Mouse (Mus musculus) C2C12 (cell line): ENCODE data around the gene Capns1. TPM values are rescaled to one million over a fixed set of nuclear protein-coding genes. Genes with fewer than 3 reads are reported as not detected.
"Not testable (repeated sequence)": the region's sequence is repeated elsewhere in the genome, so short reads cannot be mapped to it uniquely, and the experiment has no call there.

ENCODE experiments used
- H3K27me3 ChIP-seq: one replicate; pipeline ENCODE4 v1.6.1; 2011; ENCODE audit not compliant: control insufficient read depth, insufficient read depth, insufficient read length
- H3K36me3 ChIP-seq: one replicate; pipeline ENCODE4 v1.6.1; 2011; ENCODE audit not compliant: control insufficient read depth, insufficient read depth
- H3K4me3 ChIP-seq: one replicate; pipeline ENCODE4 v1.5.1; 2011; ENCODE audit warnings: mild to moderate bottlenecking, control low read depth; ENCODE audit not compliant: poor library complexity, insufficient read depth, severe bottlenecking
- H3K79me2 ChIP-seq: one replicate; pipeline ENCODE4 v1.6.1; 2011; ENCODE audit not compliant: control insufficient read depth, insufficient read depth
- H3K79me3 ChIP-seq: one replicate; pipeline ENCODE4 v1.6.1; 2011; ENCODE audit warnings: low read depth, control low read depth
- H3ac ChIP-seq: one replicate; pipeline ENCODE3; 2011; ENCODE audit warnings: low read depth; ENCODE audit not compliant: control insufficient read depth, insufficient read length
- CEBPB ChIP-seq: IDR thresholded peaks from one replicate; pipeline ENCODE4 v1.6.1; 2011; ENCODE audit warnings: low read depth, mild to moderate bottlenecking, control low read depth, moderate library complexity
- CTCF ChIP-seq: IDR thresholded peaks from one replicate; pipeline ENCODE4 v1.5.1; 2011; ENCODE audit not compliant: control insufficient read depth, insufficient read depth, insufficient read length
- FOSL1 ChIP-seq: IDR thresholded peaks from one replicate; pipeline ENCODE4 v1.8.0; 2011; ENCODE audit warnings: mild to moderate bottlenecking, low read length; ENCODE audit not compliant: poor library complexity, insufficient read depth, severe bottlenecking
- MAX ChIP-seq: IDR thresholded peaks from one replicate; pipeline ENCODE4 v1.6.1; 2011; ENCODE audit warnings: mild to moderate bottlenecking, control low read depth
- MYOD1 ChIP-seq: IDR thresholded peaks from one replicate; pipeline ENCODE4 v1.6.1; 2011; ENCODE audit warnings: low read depth; ENCODE audit not compliant: control insufficient read depth, insufficient read length
- MYOG ChIP-seq: IDR thresholded peaks from one replicate; pipeline ENCODE4 v1.6.1; 2011; ENCODE audit not compliant: control insufficient read depth, insufficient read length; ENCODE audit errors: extremely low read depth
- USF1 ChIP-seq: IDR thresholded peaks from one replicate; pipeline ENCODE4 v1.6.1; 2011; ENCODE audit warnings: low read depth, mild to moderate bottlenecking, control low read depth, moderate library complexity
- polyA plus RNA-seq: library from polyadenylated mRNA; unstranded; fragments of >200 nt; fragmentation: generic; extraction: Trizol; gene quantifications from one replicate; pipeline ENCODE4 v1.2.1, GENCODE M21; 2012; ENCODE audit warnings: missing spikeins

The Capns1 gene
- polyA plus RNA-seq, 1 experiment: 588 TPM

GRCm38 (mm10) chr7:30205383-30205782 is 6.8 kb upstream of the Capns1 start:
- no peaks in the 10 kb centered on the region for H3K79me2 ChIP-seq
- no peak overlapping the region for H3K4me3 ChIP-seq
- H3K27me3 ChIP-seq: no peaks in the 10 kb centered on the region
- TF ChIP-seq MYOG: no peak
- peak; percentile 52 for TF ChIP-seq CTCF
- H3K36me3 ChIP-seq: no peaks in the 10 kb centered on the region
- no peaks in the 10 kb centered on the region for H3K79me3 ChIP-seq
- H3ac ChIP-seq: no peak overlapping the region

- no peak for TF ChIP-seq CEBPB
- no peak for TF ChIP-seq FOSL1
- TF ChIP-seq MYOD1: no peak
- TF ChIP-seq USF1: no peak
- H3K27me3 ChIP-seq: no peaks in the 10 kb centered on the region
- H3K79me2 ChIP-seq: no peaks in the 10 kb centered on the region
- H3ac ChIP-seq: no peak overlapping the region
- H3K79me3 ChIP-seq: no peaks in the 10 kb centered on the region
- no peaks in the 10 kb centered on the region for H3K36me3 ChIP-seq
- H3K4me3 ChIP-seq: no peak overlapping the region
Measured at GRCm38 (mm10) chr7:30204380-30204779, 5.8 kb upstream of the Capns1 start.

- Histone ChIP-seq H3K79me2 (no peaks in the 10 kb centered on the region), H3ac (no peak overlapping the region), H3K27me3 (no peaks in the 10 kb centered on the region), H3K36me3 (no peaks in the 10 kb centered on the region), H3K4me3 (no peak overlapping the region), H3K79me3 (no peaks in the 10 kb centered on the region)
- no peak for TF ChIP-seq CEBPB
- TF ChIP-seq CTCF: no peak
- no peak for TF ChIP-seq FOSL1
- no peak for TF ChIP-seq USF1
- TF ChIP-seq MYOG: no peak
- TF ChIP-seq MYOD1: no peak
- TF ChIP-seq MAX: no peak
Measured at GRCm38 (mm10) chr7:30202895-30203690, 4.5 kb upstream of the Capns1 start.

- H3K27me3 ChIP-seq, H3K79me2 ChIP-seq, H3ac ChIP-seq, H3K36me3 ChIP-seq, H3K4me3 ChIP-seq, H3K79me3 ChIP-seq: not testable (repeated sequence)
Measured at GRCm38 (mm10) chr7:30200661-30201060, 2.0 kb upstream of the Capns1 start.

GRCm38 (mm10) chr7:30200200-30200599 is 1.6 kb upstream of the Capns1 start:
- H3K4me3 ChIP-seq: no peak overlapping the region
- H3K36me3 ChIP-seq: no peaks in the 10 kb centered on the region
- no peaks in the 10 kb centered on the region for H3K27me3 ChIP-seq
- no peaks in the 10 kb centered on the region for H3K79me2 ChIP-seq
- H3ac ChIP-seq: no peak overlapping the region
- TF ChIP-seq CEBPB (no peak), FOSL1 (no peak), MYOD1 (no peak), MYOG (no peak), MAX (no peak), USF1 (no peak), CTCF (no peak)
- no peaks in the 10 kb centered on the region for H3K79me3 ChIP-seq

- no peaks in the 10 kb centered on the region for H3K27me3 ChIP-seq
- TF ChIP-seq CTCF (no peak), CEBPB (no peak), FOSL1 (no peak), MYOD1 (no peak), USF1 (no peak), MYOG (no peak), MAX (no peak)
- H3K4me3 ChIP-seq: no peak overlapping the region
- H3K79me2 ChIP-seq: peaks cover 3% of the 10 kb centered on the region
- H3K79me3 ChIP-seq: no peaks in the 10 kb centered on the region
- H3ac ChIP-seq: no peak overlapping the region
- no peaks in the 10 kb centered on the region for H3K36me3 ChIP-seq
Measured at GRCm38 (mm10) chr7:30199498-30200139, 1.0 kb upstream of the Capns1 start.
